Mouse (Mus musculus) heart, embryonic 15.5 days (tissue): ENCODE data around the gene Thtpa. TPM values are rescaled to one million over a fixed set of nuclear protein-coding genes. Genes with fewer than 3 reads are reported as not detected.

Experiments used
- ATAC-seq: fragments of 200-750 bp; cut with Nextera tagmentation; replicated peaks from 2 replicates; pipeline ENCODE4 v1.8.0; 2017; ENCODE audit warnings: low read depth, moderate TSS enrichment; ENCODE audit not compliant: insufficient number of reproducible peaks, insufficient read depth, low FRiP score
- H3K27ac ChIP-seq: fragments of 300-500 bp; sonication (generic); 2 replicates; pipeline ENCODE4 v1.5.1; 2015; ENCODE audit warnings: mild to moderate bottlenecking, inconsistent platforms
- H3K27me3 ChIP-seq: fragments of 300-500 bp; sonication (generic); 2 replicates; pipeline ENCODE4 v1.6.1; 2015; ENCODE audit warnings: inconsistent platforms
- H3K36me3 ChIP-seq: fragments of 300-500 bp; sonication (generic); 2 replicates; pipeline ENCODE4 v1.6.1; 2015; ENCODE audit warnings: mild to moderate bottlenecking, inconsistent platforms
- H3K4me1 ChIP-seq: fragments of 300-500 bp; sonication (generic); replicated peaks from 2 replicates; pipeline ENCODE4 v1.6.1; 2015; ENCODE audit warnings: inconsistent platforms
- H3K4me2 ChIP-seq: fragments of 300-500 bp; sonication (generic); 2 replicates; pipeline ENCODE4 v1.6.1; 2015; ENCODE audit warnings: inconsistent platforms, mild to moderate bottlenecking, moderate library complexity
- H3K4me3 ChIP-seq: fragments of 300-500 bp; sonication (generic); 2 replicates; pipeline ENCODE4 v1.5.1; 2015; ENCODE audit warnings: mild to moderate bottlenecking, inconsistent platforms
- H3K9ac ChIP-seq: fragments of 300-500 bp; sonication (generic); 2 replicates; pipeline ENCODE4 v1.6.1; 2015; ENCODE audit warnings: mild to moderate bottlenecking, inconsistent platforms
- H3K9me3 ChIP-seq: fragments of 300-500 bp; sonication (generic); replicated peaks from 2 replicates; pipeline ENCODE4 v1.6.1; 2016; ENCODE audit warnings: inconsistent platforms
- WGBS: fragments of 180-500 bp; shearing (Covaris S2); methylation state at CpG from one replicate; pipeline ENCODE4 v1.1.7; 2015; ENCODE audit warnings: mixed read lengths; 5-methylcytosine and 5-hydroxymethylcytosine counted together
- polyA plus RNA-seq: library from polyadenylated mRNA; unstranded; fragments of >200 nt; fragmentation: Nextera tagmentation; extraction: Ambion mirVana; gene quantifications from 2 replicates; pipeline ENCODE4 v1.2.1, GENCODE M21; 2015

The Thtpa gene
- polyA plus RNA-seq, 1 experiment from 2014 or later, result 13.2 TPM

- peak overlapping the region; percentile 61 for H3K9ac ChIP-seq
- H3K4me3 ChIP-seq, result peak overlapping the region; percentile 67
- 54% methylated on average over 9 of the region's 9 CpGs for WGBS
- H3K27me3 ChIP-seq, result no peaks in the 10 kb centered on the region
- H3K4me2 ChIP-seq, result peak overlapping the region; percentile 74
- ATAC-seq, result no peak
- peaks cover 30% of the 10 kb centered on the region for H3K4me1 ChIP-seq
- H3K9me3 ChIP-seq, result no peaks in the 10 kb centered on the region
- no peaks in the 10 kb centered on the region for H3K36me3 ChIP-seq
- H3K27ac ChIP-seq, result peak overlapping the region; percentile 67
Observed at GRCm38 (mm10) chr14:55095263-55095662, 679 bp downstream of the Thtpa start.

DNA sequence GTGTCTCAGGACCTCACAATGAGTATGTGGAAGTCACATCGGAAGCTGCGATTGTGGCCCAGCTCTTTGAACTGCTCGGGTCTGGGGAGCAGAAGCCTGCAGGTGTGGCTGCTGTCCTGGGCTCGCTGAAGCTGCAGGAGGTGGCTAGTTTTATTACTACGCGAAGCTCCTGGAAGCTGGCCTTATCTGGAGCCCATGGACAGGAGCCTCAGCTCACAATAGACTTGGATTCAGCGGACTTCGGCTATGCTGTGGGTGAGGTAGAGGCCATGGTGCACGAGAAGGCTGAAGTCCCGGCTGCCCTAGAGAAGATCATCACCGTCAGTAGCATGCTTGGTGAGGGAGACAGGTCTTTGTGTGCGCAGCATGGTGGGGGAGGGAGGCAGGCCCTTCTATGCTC is 1.1 kb downstream of the Thtpa start:
- Histone ChIP-seq H3K4me3 (peak overlapping the region; percentile 67), H3K4me2 (peak overlapping the region; percentile 74), H3K9ac (no peak overlapping the region)

GRCm38 (mm10) chr14:55096573-55097087 is 2.0 kb downstream of the Thtpa start:
- Histone ChIP-seq H3K4me1 (peaks cover 23% of the 10 kb centered on the region), H3K27ac (no peak overlapping the region), H3K27me3 (no peaks in the 10 kb centered on the region), H3K4me2 (no peak overlapping the region), H3K36me3 (no peaks in the 10 kb centered on the region), H3K4me3 (no peak overlapping the region), H3K9me3 (no peaks in the 10 kb centered on the region), H3K9ac (no peak overlapping the region)
- ATAC-seq, result no peak
- 54% methylated on average over 9 of the region's 9 CpGs for WGBS

More for the DNA sequence above, 1.1 kb downstream of the Thtpa start:
- Histone ChIP-seq H3K27me3 (no peaks in the 10 kb centered on the region), H3K9me3 (no peaks in the 10 kb centered on the region), H3K27ac (no peak overlapping the region), H3K36me3 (no peaks in the 10 kb centered on the region), H3K4me1 (peaks cover 30% of the 10 kb centered on the region)
- ATAC-seq, result no peak
- 61% methylated on average over 12 of the region's 12 CpGs for WGBS

DNA sequence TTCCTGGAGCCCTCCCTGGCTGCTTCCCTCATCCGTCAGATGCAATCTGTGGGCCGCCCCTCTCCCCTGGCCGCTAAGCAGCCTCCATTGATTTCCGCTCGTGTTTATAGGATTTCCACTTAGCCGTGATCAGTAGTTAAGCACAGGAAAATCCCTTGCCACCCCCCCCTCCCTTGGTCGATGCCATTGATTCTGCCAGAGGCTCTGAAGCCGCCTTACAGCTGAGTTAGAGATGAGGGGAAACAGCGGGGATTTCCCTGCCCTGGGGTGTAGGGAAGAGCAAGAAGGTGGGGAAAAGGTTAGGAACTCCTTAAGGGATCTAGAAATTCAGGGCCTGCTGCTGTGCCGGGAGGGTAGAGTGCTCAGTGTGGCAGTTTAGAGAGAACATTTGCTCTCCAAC is 3.1 kb downstream of the Thtpa start:
- WGBS, result 62% methylated on average over 10 of the region's 10 CpGs
- no peak overlapping the region for H3K4me2 ChIP-seq
- H3K27ac ChIP-seq, result peak overlapping the region; percentile 53
- H3K4me1 ChIP-seq, result peaks cover 20% of the 10 kb centered on the region
- no peaks in the 10 kb centered on the region for H3K9me3 ChIP-seq
- no peak overlapping the region for H3K4me3 ChIP-seq
- H3K27me3 ChIP-seq, result no peaks in the 10 kb centered on the region
- no peak for ATAC-seq
- no peaks in the 10 kb centered on the region; the same call in 1 of the 2 replicates for H3K36me3 ChIP-seq
- no peak overlapping the region for H3K9ac ChIP-seq

DNA sequence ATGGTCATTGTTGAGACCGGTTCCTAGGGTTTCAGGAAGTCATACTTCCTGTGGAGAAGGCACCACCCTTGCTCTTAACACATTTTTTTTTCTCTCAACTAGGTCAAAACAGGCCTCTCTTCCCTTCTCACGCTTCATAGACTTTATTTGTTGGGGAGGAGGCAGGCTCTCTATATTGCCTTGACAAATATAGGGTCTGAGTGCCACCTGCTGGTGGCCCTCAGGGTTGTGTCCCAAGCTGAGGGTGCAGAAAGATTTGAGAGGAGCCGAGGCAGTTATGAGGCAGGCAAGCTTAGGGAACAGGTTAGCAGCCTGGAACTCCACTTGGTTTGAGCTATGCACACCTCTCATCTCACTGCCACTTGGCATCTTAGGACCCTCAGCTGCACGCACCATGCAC is 3.5 kb downstream of the Thtpa start:
- Histone ChIP-seq H3K36me3 (no peaks in the 10 kb centered on the region; the same call in 1 of the 2 replicates), H3K9ac (no peak overlapping the region), H3K4me2 (no peak overlapping the region), H3K4me1 (peaks cover 20% of the 10 kb centered on the region), H3K27me3 (no peaks in the 10 kb centered on the region), H3K27ac (peak overlapping the region; percentile 53), H3K4me3 (no peak overlapping the region), H3K9me3 (no peaks in the 10 kb centered on the region)
- WGBS, result 55% methylated on average over 4 of the region's 4 CpGs
- peak; percentile 23; the same call in 1 of the 2 replicates for ATAC-seq

GRCm38 (mm10) chr14:55101592-55101991 is 7.0 kb downstream of the Thtpa start:
- no peak overlapping the region for H3K27ac ChIP-seq
- no peaks in the 10 kb centered on the region for H3K9me3 ChIP-seq
- peaks cover 23% of the 10 kb centered on the region for H3K4me1 ChIP-seq
- H3K27me3 ChIP-seq, result peaks cover 5% of the 10 kb centered on the region
- 51% methylated on average over 4 of the region's 4 CpGs for WGBS
- no peak overlapping the region for H3K9ac ChIP-seq
- H3K4me2 ChIP-seq, result no peak overlapping the region
- ATAC-seq, result no peak
- no peak overlapping the region for H3K4me3 ChIP-seq
- no peaks in the 10 kb centered on the region; the same call in 1 of the 2 replicates for H3K36me3 ChIP-seq

DNA sequence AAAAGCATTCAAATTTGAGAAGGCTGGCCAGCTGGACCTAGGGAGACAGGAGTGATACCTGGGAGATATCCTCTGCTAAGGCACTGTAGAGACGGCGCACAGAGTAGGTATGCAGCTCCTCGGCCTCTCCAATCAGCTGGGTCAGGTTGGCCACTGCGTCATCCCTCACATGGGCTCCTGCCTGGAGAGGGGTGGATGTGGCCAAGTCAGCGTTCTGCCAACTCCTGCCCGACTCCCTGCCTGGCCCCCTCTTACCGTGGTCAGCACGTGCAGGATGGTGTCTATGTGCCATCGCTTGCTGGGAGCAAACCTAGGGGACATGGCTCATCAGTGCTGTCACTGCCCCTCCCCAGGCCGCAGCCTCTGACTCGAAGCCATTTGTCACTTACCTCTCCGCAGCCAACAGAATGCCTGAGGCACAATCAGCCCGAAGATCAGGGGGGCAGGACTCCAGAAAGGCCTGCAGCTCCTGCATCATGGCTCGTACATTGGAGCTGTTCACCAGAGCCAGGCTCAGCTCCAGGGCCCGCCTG is 7.7 kb downstream of the Thtpa start:
- H3K4me1 ChIP-seq, result peaks cover 18% of the 10 kb centered on the region
- no peak overlapping the region for H3K27ac ChIP-seq
- no peak overlapping the region for H3K9ac ChIP-seq
- no peak overlapping the region for H3K4me3 ChIP-seq
- no peaks in the 10 kb centered on the region for H3K9me3 ChIP-seq
- 81% methylated on average over 15 of the region's 15 CpGs for WGBS
- peaks cover 6% of the 10 kb centered on the region for H3K27me3 ChIP-seq
- ATAC-seq, result no peak
- H3K4me2 ChIP-seq, result no peak overlapping the region
- no peaks in the 10 kb centered on the region; the same call in 1 of the 2 replicates for H3K36me3 ChIP-seq

GRCm38 (mm10) chr14:55104365-55104764 is 9.8 kb downstream of the Thtpa start:
- Histone ChIP-seq H3K9me3 (no peaks in the 10 kb centered on the region), H3K36me3 (no peaks in the 10 kb centered on the region; the same call in 1 of the 2 replicates), H3K27me3 (peaks cover 23% of the 10 kb centered on the region), H3K27ac (no peak overlapping the region), H3K4me2 (no peak overlapping the region), H3K4me1 (peaks cover 19% of the 10 kb centered on the region), H3K9ac (no peak overlapping the region), H3K4me3 (no peak overlapping the region)
- WGBS, result 83% methylated on average over 18 of the region's 18 CpGs
- no peak for ATAC-seq

DNA sequence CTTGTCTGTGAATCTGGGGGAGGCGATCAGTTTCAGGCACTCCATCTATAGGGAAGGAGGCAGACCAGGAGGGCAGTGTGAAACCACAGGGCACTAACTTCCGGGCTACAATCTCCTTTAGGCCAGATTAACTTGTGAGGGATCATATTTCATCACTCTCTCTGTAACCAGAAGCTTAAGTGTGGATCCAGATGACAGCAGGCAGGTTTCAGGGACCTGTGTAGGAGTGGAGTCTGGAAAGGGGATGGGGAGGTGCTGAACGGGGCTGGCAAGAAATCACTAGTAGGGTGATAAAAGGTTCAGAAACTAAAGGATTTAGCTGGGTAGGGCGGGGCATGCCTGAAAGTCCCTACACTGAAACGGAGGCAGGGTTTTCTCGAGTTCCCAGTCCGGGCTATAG is 10.8 kb downstream of the Thtpa start:
- Histone ChIP-seq H3K9me3 (no peaks in the 10 kb centered on the region), H3K4me2 (peak overlapping the region; percentile 93), H3K4me3 (peak overlapping the region; percentile 60), H3K27me3 (peaks cover 33% of the 10 kb centered on the region), H3K36me3 (no peaks in the 10 kb centered on the region; the same call in 1 of the 2 replicates), H3K27ac (no peak overlapping the region), H3K4me1 (peaks cover 22% of the 10 kb centered on the region), H3K9ac (peak overlapping the region; percentile 53)
- ATAC-seq, result no peak
- WGBS, result 7% methylated on average over 7 of the region's 7 CpGs

DNA sequence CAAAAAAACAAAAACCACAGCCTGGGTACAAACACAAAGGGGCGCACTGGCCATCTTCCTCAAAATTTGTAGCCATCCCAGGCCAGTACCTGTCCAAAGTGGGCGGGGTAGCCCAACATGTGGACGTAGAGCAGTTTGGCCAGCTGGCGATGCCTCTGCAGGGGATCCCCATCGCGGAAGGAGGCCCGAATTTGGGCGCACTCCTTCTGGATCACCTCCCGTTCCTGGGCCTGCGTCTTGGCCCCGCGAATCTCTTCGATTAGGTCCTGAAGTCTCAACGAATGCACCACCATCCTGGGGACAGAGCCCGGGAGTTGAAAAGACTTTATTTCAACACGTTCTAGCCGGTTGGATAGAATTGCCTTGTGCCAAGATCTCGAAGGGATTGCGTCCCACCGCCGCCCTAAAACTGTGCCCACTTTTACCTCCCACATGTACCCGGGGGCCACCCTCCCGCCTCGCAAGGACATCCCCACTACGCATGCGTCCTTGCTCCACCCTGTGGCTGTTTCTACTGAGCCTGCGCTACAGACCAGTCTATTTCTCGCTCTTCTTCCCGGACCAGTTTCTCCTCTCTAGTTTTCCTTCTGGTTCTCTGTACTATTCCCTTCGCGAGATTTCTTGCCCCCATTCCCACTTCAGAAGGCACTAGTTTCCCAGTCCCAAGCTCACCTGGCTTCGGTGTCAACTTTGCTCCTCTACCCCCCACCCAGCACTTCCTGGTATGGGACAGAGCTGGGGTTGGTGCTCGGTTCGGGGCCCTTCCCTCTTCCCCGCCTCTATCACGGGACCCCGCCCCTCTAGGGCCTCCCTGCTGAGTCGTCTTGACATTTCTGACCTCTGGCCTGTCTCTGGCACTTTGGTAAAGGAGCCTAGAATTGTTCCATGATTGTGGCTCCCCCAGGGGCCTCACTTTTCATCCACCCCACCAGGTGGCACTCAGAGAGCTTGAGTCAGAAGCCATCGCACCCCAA is 11.5 kb downstream of the Thtpa start, which contains the start of gene Ap1g2:
Ap1g2 (minus strand) TSS at position 758 of the 974 bp plus-strand sequence.
- peak within 1 kb of the TSS; percentile 71 for H3K27ac ChIP-seq
- H3K4me3 ChIP-seq, result peak within 1 kb of the TSS; percentile 60
- peak; percentile 76 for ATAC-seq
- H3K9me3 ChIP-seq, result no peaks in the 10 kb centered on the region
- peak within 1 kb of the TSS; percentile 93 for H3K4me2 ChIP-seq
- H3K4me1 ChIP-seq, result peaks cover 22% of the 10 kb centered on the region
- peak within 1 kb of the TSS; percentile 53 for H3K9ac ChIP-seq
- H3K27me3 ChIP-seq, result peaks cover 39% of the 10 kb centered on the region
- WGBS, result under 1% methylated on average over 39 of the region's 39 CpGs
- no peaks in the 10 kb centered on the region; the same call in 1 of the 2 replicates for H3K36me3 ChIP-seq

DNA sequence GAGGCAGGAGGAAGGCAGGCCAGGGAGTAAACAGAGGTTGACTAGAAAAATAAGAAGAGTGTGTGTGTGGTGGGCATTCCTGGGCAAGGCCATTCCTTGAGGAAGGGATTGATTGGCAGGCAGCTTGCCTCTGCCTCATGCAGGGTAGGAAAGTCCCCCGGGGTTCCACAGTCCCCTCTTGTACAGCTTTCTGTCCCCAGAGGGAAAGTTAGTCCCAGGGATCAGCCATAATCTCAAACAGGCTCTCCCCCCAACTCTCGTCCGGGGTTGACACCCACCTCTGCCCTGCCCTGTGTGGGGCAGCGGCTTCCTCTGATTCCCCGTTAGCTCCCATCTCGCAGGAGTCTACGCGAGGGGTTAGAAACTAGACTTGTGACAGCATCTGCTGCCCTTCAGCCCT is 12.4 kb downstream of the Thtpa start:
- ATAC-seq, result no peak
- Histone ChIP-seq H3K4me1 (peaks cover 22% of the 10 kb centered on the region), H3K4me3 (no peak overlapping the region), H3K36me3 (no peaks in the 10 kb centered on the region; the same call in 1 of the 2 replicates), H3K9me3 (no peaks in the 10 kb centered on the region), H3K27ac (no peak overlapping the region), H3K4me2 (no peak overlapping the region), H3K9ac (no peak overlapping the region), H3K27me3 (peaks cover 48% of the 10 kb centered on the region)
- 79% methylated on average over 8 of the region's 8 CpGs for WGBS
